Mouse (Mus musculus): ENCODE results near the gene Mrc2.

DNA sequence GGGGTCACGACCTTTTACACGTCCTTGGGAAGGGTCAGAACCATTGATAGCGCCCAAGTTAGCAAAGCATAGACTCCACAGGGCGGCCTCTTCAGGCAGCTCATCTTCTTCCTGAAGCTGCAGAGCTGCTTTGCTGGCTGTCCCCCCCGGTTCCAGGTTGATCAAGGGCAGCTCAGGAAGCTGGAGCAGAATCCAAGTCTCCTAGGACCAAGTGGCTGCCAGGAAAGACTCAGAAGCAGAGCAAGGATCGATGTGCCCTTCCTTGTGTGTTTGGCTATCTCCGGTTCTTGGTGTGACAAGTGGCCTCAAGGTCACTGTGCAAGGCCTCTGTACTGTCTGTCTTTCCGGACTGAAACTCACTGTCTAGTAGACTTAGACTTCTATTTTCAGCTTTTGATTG, 81.4 kb downstream of the Mrc2 start:
- TF ChIP-seq CTCF (IDR thresholded peaks at IDR 0.05; ENCODE audit: low read depth) (no peak), EP300 (IDR thresholded peaks at IDR 0.05; ENCODE audit: low read depth) (no peak)

All from liver, postnatal 0 days (tissue).